Mouse (Mus musculus) small intestine, adult 2 months (tissue): Measurements from ENCODE around the gene Cpm.

Experiments
- CTCF ChIP-seq: fragments of 200-500 bp; IDR thresholded peaks from 2 replicates; pipeline ENCODE4 v1.5.1; 2012; ENCODE audit warnings: low read depth, mild to moderate bottlenecking, control low read depth, inconsistent platforms, low read length, moderate library complexity, mixed read lengths; ENCODE audit not compliant: insufficient replicate concordance, insufficient read length; ENCODE audit errors: extremely low read depth
- POLR2A ChIP-seq: fragments of 200-500 bp; IDR thresholded peaks from 2 replicates; pipeline ENCODE4 v1.6.1; 2012; ENCODE audit warnings: low read depth, mild to moderate bottlenecking, control low read depth, inconsistent platforms, low read length, moderate library complexity

- TF ChIP-seq POLR2A (no peak), CTCF (no peak)
Observed at GRCm38 (mm10) chr10:117590331-117591301, 38.7 kb upstream of the Cpm start.
